Mouse (Mus musculus): ENCODE data around the gene Efcab10.

The Efcab10 gene

DNA sequence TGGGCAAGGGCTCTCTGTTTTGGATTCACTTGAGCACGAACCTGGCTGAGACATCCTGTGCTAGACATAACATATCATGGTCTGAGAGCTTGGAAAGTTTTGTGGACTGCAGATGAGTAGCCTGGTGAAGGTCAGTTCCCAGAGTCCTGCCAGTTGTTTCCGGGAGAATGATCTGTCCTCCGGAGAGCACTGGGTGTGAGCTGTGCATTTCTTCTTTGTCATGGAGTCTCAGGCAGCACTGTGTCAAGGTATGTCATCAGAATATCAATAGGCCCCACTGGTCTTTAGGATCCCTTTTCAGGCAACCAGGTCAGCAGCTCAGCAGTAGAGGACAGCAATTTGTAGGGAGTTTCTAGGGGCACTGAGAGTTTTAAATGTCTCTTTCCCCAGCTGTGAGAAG, 32.6 kb downstream of the Efcab10 start:
- no peak for DNase-seq (ENCODE audit: low read depth in 2 of 2, low spot score in 2 of 2)

- DNase-seq (ENCODE audit: low read depth in 2 of 2, low spot score in 2 of 2): no peak
Observed at GRCm38 (mm10) chr12:33427726-33428125, 33.1 kb downstream of the Efcab10 start.

DNA sequence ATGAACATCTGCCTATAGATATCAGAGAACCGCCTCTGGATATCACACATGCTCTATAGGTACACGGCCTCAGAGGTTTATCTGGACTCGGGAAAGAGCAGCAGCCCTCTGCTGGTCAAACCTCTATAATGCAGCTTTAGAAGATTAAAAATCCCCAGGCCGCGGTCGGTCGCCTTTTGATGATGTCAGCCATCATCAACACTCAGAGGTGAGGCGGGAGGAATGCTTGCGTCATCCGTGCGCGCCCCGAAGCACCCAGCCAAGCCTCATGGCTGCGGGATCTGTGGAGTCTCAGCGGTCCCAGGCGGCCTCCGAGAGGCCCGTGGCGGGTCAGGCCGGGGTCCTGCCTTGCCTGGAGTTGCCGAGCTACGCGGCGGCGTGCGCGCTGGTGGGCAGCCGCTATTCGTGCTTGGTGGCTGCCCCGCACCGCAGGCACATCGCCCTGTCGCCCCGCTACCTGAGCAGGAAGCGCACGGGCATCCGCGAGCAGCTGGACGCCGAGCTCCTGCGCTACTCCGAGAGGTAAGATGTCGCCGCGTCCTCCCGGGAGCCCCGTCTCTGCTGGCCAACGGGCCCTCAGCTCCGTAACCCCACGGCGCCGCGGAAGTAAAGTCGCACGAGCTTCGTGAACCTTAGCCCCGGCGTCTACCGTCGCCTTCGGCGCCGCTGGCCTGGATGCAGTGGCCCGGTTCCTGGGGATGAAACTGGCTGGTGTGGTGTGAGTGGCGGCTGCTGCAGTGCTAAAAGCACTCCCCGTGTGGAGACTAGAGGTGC, 34.9 kb downstream of the Efcab10 start, which contains the start of gene Twistnb:
Gene Twistnb, plus strand, starts transcription at position 249 of the 774 bp plus-strand sequence.
- DNase-seq (ENCODE audit: low read depth in 2 of 2, low spot score in 2 of 2): peak; percentile 95 to 98

GRCm38 (mm10) chr12:33433812-33434211, 39.2 kb downstream of the Efcab10 start:
- peak; percentile 10 to 29 for DNase-seq (ENCODE audit: low read depth in 2 of 2, low spot score in 2 of 2)

DNA sequence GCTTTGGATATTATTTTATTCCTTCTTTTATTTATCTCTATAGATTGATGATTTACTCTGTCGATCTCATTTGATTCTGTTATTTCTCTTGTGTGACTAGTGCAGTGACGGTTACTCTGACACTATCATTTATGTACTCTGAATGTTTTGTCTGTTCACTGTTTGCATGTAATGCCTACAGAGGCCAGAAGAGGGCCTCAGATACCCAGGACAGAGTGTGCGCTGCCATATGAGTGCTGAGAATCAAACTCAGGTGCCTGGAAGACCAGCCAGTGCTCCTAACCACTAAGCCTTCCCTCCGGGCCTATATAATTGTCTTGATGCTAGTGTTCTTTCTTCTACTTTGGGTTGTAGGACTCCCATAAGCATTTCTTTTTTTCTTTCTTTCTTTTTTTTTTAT, 40.1 kb downstream of the Efcab10 start:
- DNase-seq (ENCODE audit: low read depth in 2 of 2, low spot score in 2 of 2): peak in 1 of 2 experiments; percentile 20

Measured in CD8-positive naive resting alpha-beta T cell, adult 2 months (primary cell).